Mouse (Mus musculus) limb, embryonic 10.5 days (tissue): ENCODE data around the gene Dynlrb2. TPM values are rescaled to one million over a fixed set of nuclear protein-coding genes. Genes with fewer than 3 reads are reported as not detected.

Experiments used
- DNase-seq: peaks from one replicate; pipeline ENCODE4 v3.0.0-alpha.2; 2017; ENCODE audit warnings: low spot score
- H3K27ac ChIP-seq: fragments of 300-500 bp; sonication (generic); 2 replicates; pipeline ENCODE4 v1.5.1; 2016; ENCODE audit warnings: mild to moderate bottlenecking
- H3K27me3 ChIP-seq: fragments of 300-500 bp; sonication (generic); 2 replicates; pipeline ENCODE4 v1.6.1; 2016; ENCODE audit warnings: low read depth, mild to moderate bottlenecking; ENCODE audit not compliant: poor library complexity, severe bottlenecking
- H3K36me3 ChIP-seq: fragments of 300-500 bp; sonication (generic); 2 replicates; pipeline ENCODE4 v1.6.1; 2016; ENCODE audit warnings: mild to moderate bottlenecking, moderate library complexity
- H3K4me1 ChIP-seq: fragments of 300-500 bp; sonication (generic); 2 replicates; pipeline ENCODE4 v1.6.1; 2016
- H3K4me3 ChIP-seq: fragments of 300-500 bp; sonication (generic); 2 replicates; pipeline ENCODE4 v1.5.1; 2016; ENCODE audit warnings: mild to moderate bottlenecking, moderate library complexity
- H3K9me3 ChIP-seq: fragments of 300-500 bp; sonication (generic); replicated peaks from 2 replicates; pipeline ENCODE4 v1.6.1; 2016; ENCODE audit warnings: mild to moderate bottlenecking
- WGBS: fragments of 180-500 bp; shearing (Covaris S2); methylation state at CpG from one replicate; pipeline ENCODE4 v1.1.7; 2016; 5-methylcytosine and 5-hydroxymethylcytosine counted together
- polyA plus RNA-seq: library from polyadenylated mRNA; unstranded; fragments of >200 nt; fragmentation: Nextera tagmentation; extraction: Ambion mirVana; gene quantifications from 2 replicates; pipeline ENCODE4 v1.2.1, GENCODE M21; 2016

Dynlrb2 gene
- polyA plus RNA-seq, 1 experiment from 2014 or later, result not detected

- Histone ChIP-seq H3K27ac (no peak overlapping the region), H3K4me3 (no peak overlapping the region), H3K4me1 (peaks cover 9% of the 10 kb centered on the region), H3K27me3 (no peaks in the 10 kb centered on the region), H3K9me3 (no peaks in the 10 kb centered on the region), H3K36me3 (no peaks in the 10 kb centered on the region)
- WGBS, result 71% methylated on average over 3 of the region's 3 CpGs
- no peak for DNase-seq
Measured at GRCm38 (mm10) chr8:116509247-116509646, 4.5 kb downstream of the Dynlrb2 start.

GRCm38 (mm10) chr8:116519676-116520075 lies 14.9 kb downstream of the Dynlrb2 start:
- Histone ChIP-seq H3K27ac (no peak overlapping the region), H3K9me3 (peaks cover 10% of the 10 kb centered on the region; the same call in 1 of the 2 replicates), H3K4me3 (no peak overlapping the region), H3K36me3 (no peaks in the 10 kb centered on the region), H3K27me3 (no peaks in the 10 kb centered on the region), H3K4me1 (no peaks in the 10 kb centered on the region)
- 93% methylated on average over 5 of the region's 5 CpGs for WGBS
- DNase-seq, result no peak

- H3K4me1 ChIP-seq, result no peaks in the 10 kb centered on the region
- no peak for DNase-seq
- 93% methylated on average over 4 of the region's 4 CpGs for WGBS
- peaks cover 10% of the 10 kb centered on the region; the same call in 1 of the 2 replicates for H3K9me3 ChIP-seq
- H3K27ac ChIP-seq, result no peak overlapping the region
- H3K4me3 ChIP-seq, result no peak overlapping the region
- no peaks in the 10 kb centered on the region for H3K36me3 ChIP-seq
- H3K27me3 ChIP-seq, result no peaks in the 10 kb centered on the region
Measured at GRCm38 (mm10) chr8:116521208-116521607, 16.4 kb downstream of the Dynlrb2 start.

- 86% methylated on average over 3 of the region's 3 CpGs for WGBS
- H3K27me3 ChIP-seq, result no peaks in the 10 kb centered on the region
Measured at GRCm38 (mm10) chr8:116521641-116522040, 16.9 kb downstream of the Dynlrb2 start.

GRCm38 (mm10) chr8:116522104-116522767 lies 17.5 kb downstream of the Dynlrb2 start:
- Histone ChIP-seq H3K27me3 (no peaks in the 10 kb centered on the region), H3K27ac (no peak overlapping the region), H3K4me3 (no peak overlapping the region), H3K36me3 (no peaks in the 10 kb centered on the region), H3K4me1 (no peaks in the 10 kb centered on the region), H3K9me3 (0 out of 2 replicates have a peak, but pooled peaks cover 4% of the 10 kb centered on the region)
- no peak for DNase-seq
- 91% methylated on average over 11 of the region's 11 CpGs for WGBS

More at GRCm38 (mm10) chr8:116521641-116522040, 16.9 kb downstream of the Dynlrb2 start:
- no peak overlapping the region for H3K27ac ChIP-seq
- DNase-seq, result no peak
- H3K36me3 ChIP-seq, result no peaks in the 10 kb centered on the region
- no peak overlapping the region for H3K4me3 ChIP-seq
- H3K9me3 ChIP-seq, result peaks cover 8% of the 10 kb centered on the region; the same call in 1 of the 2 replicates
- H3K4me1 ChIP-seq, result no peaks in the 10 kb centered on the region

GRCm38 (mm10) chr8:116524915-116525314 lies 20.1 kb downstream of the Dynlrb2 start:
- no peaks in the 10 kb centered on the region for H3K9me3 ChIP-seq
- no peaks in the 10 kb centered on the region for H3K36me3 ChIP-seq
- DNase-seq, result no peak
- no peak overlapping the region for H3K27ac ChIP-seq
- no peak overlapping the region for H3K4me3 ChIP-seq
- H3K4me1 ChIP-seq, result no peaks in the 10 kb centered on the region
- H3K27me3 ChIP-seq, result no peaks in the 10 kb centered on the region
- WGBS, result 93% methylated on average over 7 of the region's 7 CpGs

GRCm38 (mm10) chr8:116528736-116529135 lies 24.0 kb downstream of the Dynlrb2 start:
- H3K9me3 ChIP-seq, result no peaks in the 10 kb centered on the region
- no peak for DNase-seq
- H3K27me3 ChIP-seq, result no peaks in the 10 kb centered on the region
- 84% methylated on average over 7 of the region's 7 CpGs for WGBS
- no peak overlapping the region for H3K27ac ChIP-seq
- H3K4me1 ChIP-seq, result no peaks in the 10 kb centered on the region
- H3K4me3 ChIP-seq, result no peak overlapping the region
- H3K36me3 ChIP-seq, result no peaks in the 10 kb centered on the region

- Histone ChIP-seq H3K4me3 (no peak overlapping the region), H3K27me3 (no peaks in the 10 kb centered on the region), H3K4me1 (no peaks in the 10 kb centered on the region), H3K36me3 (no peaks in the 10 kb centered on the region), H3K27ac (no peak overlapping the region), H3K9me3 (no peaks in the 10 kb centered on the region)
- no peak for DNase-seq
- 78% methylated on average over 6 of the region's 6 CpGs for WGBS
Measured at GRCm38 (mm10) chr8:116533081-116533480, 28.3 kb downstream of the Dynlrb2 start.

GRCm38 (mm10) chr8:116536786-116537185 lies 32.0 kb downstream of the Dynlrb2 start:
- H3K36me3 ChIP-seq, result no peaks in the 10 kb centered on the region
- H3K4me1 ChIP-seq, result peaks cover 7% of the 10 kb centered on the region; the same call in 1 of the 2 replicates
- no peaks in the 10 kb centered on the region for H3K27me3 ChIP-seq
- DNase-seq, result no peak
- no peak overlapping the region for H3K27ac ChIP-seq
- no peaks in the 10 kb centered on the region for H3K9me3 ChIP-seq
- H3K4me3 ChIP-seq, result no peak overlapping the region
- WGBS, result 85% methylated on average over 5 of the region's 5 CpGs

- Histone ChIP-seq H3K27me3 (no peaks in the 10 kb centered on the region), H3K4me3 (no peak overlapping the region), H3K36me3 (no peaks in the 10 kb centered on the region), H3K27ac (no peak overlapping the region), H3K9me3 (no peaks in the 10 kb centered on the region), H3K4me1 (peaks cover 7% of the 10 kb centered on the region; the same call in 1 of the 2 replicates)
- DNase-seq, result no peak
- WGBS, result 35% methylated on average over 7 of the region's 7 CpGs
Measured at GRCm38 (mm10) chr8:116538763-116539162, 34.0 kb downstream of the Dynlrb2 start.

- WGBS, result 93% methylated on average over 1 of the region's 1 CpGs
- no peak overlapping the region for H3K27ac ChIP-seq
- no peak overlapping the region for H3K4me3 ChIP-seq
- peaks cover 7% of the 10 kb centered on the region; the same call in 1 of the 2 replicates for H3K4me1 ChIP-seq
- H3K36me3 ChIP-seq, result no peaks in the 10 kb centered on the region
- DNase-seq, result no peak
- no peaks in the 10 kb centered on the region for H3K9me3 ChIP-seq
- no peaks in the 10 kb centered on the region for H3K27me3 ChIP-seq
Measured at GRCm38 (mm10) chr8:116540136-116540535, 35.4 kb downstream of the Dynlrb2 start.

- DNase-seq, result no peak
- no peak overlapping the region for H3K27ac ChIP-seq
- WGBS, result 93% methylated on average over 5 of the region's 5 CpGs
Measured at GRCm38 (mm10) chr8:116542842-116543241, 38.1 kb downstream of the Dynlrb2 start.

GRCm38 (mm10) chr8:116543366-116543765 lies 38.6 kb downstream of the Dynlrb2 start:
- no peak overlapping the region for H3K27ac ChIP-seq
- 91% methylated on average over 1 of the region's 1 CpGs for WGBS
- H3K4me1 ChIP-seq, result peaks cover 7% of the 10 kb centered on the region; the same call in 1 of the 2 replicates
- no peaks in the 10 kb centered on the region for H3K36me3 ChIP-seq
- DNase-seq, result no peak
- H3K4me3 ChIP-seq, result no peak overlapping the region
- H3K9me3 ChIP-seq, result no peaks in the 10 kb centered on the region
- no peaks in the 10 kb centered on the region for H3K27me3 ChIP-seq

More at GRCm38 (mm10) chr8:116542842-116543241, 38.1 kb downstream of the Dynlrb2 start:
- Histone ChIP-seq H3K27me3 (no peaks in the 10 kb centered on the region), H3K4me3 (no peak overlapping the region), H3K36me3 (no peaks in the 10 kb centered on the region), H3K9me3 (no peaks in the 10 kb centered on the region), H3K4me1 (peaks cover 7% of the 10 kb centered on the region; the same call in 1 of the 2 replicates)
